Mouse (Mus musculus) intestine, embryonic 14.5 days (tissue): Measurements from ENCODE around the gene St6galnac5. TPM values are rescaled to one million over a fixed set of nuclear protein-coding genes. Genes with fewer than 3 reads are reported as not detected.

Experiments used
- ATAC-seq: fragments of 200-750 bp; cut with Nextera tagmentation; replicated peaks from 2 replicates; pipeline ENCODE4 v1.8.0; 2017; ENCODE audit warnings: low read depth, moderate number of reproducible peaks, moderate TSS enrichment, moderate library complexity; ENCODE audit not compliant: low FRiP score, low TSS enrichment
- DNase-seq: peaks from one replicate; pipeline ENCODE4 v3.0.0-alpha.2; 2018; ENCODE audit warnings: low spot score
- H3K27ac ChIP-seq: fragments of 300-500 bp; sonication (generic); 2 replicates; pipeline ENCODE4 v1.5.1; 2014; ENCODE audit warnings: low read depth, mild to moderate bottlenecking, control low read depth
- H3K27me3 ChIP-seq: fragments of 300-500 bp; sonication (generic); replicated peaks from 2 replicates; pipeline ENCODE4 v1.6.1; 2014; ENCODE audit warnings: low read length, control low read depth; ENCODE audit not compliant: control insufficient read depth, insufficient read depth
- H3K36me3 ChIP-seq: fragments of 300-500 bp; sonication (generic); 2 replicates; pipeline ENCODE4 v1.6.1; 2014; ENCODE audit warnings: low read length, control low read depth; ENCODE audit not compliant: control insufficient read depth, insufficient read depth
- H3K4me1 ChIP-seq: fragments of 300-500 bp; sonication (generic); replicated peaks from 2 replicates; pipeline ENCODE4 v1.6.1; 2014; ENCODE audit warnings: low read length, control low read depth, mixed read lengths; ENCODE audit not compliant: control insufficient read depth, insufficient read depth
- H3K4me2 ChIP-seq: fragments of 300-500 bp; sonication (generic); 2 replicates; pipeline ENCODE4 v1.6.1; 2014; ENCODE audit warnings: low read length
- H3K4me3 ChIP-seq: fragments of 300-500 bp; sonication (generic); 2 replicates; pipeline ENCODE4 v1.5.1; 2014; ENCODE audit warnings: low read depth, low read length, control low read depth, mixed read lengths
- H3K9ac ChIP-seq: fragments of 300-500 bp; sonication (generic); 2 replicates; pipeline ENCODE4 v1.6.1; 2014; ENCODE audit warnings: mild to moderate bottlenecking, low read length
- H3K9me3 ChIP-seq: fragments of 300-500 bp; sonication (generic); 2 replicates; pipeline ENCODE4 v1.6.1; 2016; ENCODE audit warnings: low read length, control low read depth; ENCODE audit not compliant: control insufficient read depth
- WGBS: fragments of 180-500 bp; shearing (Covaris S2); extraction: QIAGEN DNeasy Blood & Tissue Kit; methylation state at CpG from one replicate; pipeline ENCODE4 v1.1.7; 2014; 5-methylcytosine and 5-hydroxymethylcytosine counted together
- polyA plus RNA-seq: library from polyadenylated mRNA; unstranded; fragments of >200 nt; fragmentation: Nextera tagmentation; extraction: Ambion mirVana; gene quantifications from 2 replicates; pipeline ENCODE4 v1.2.1, GENCODE M21; 2014

St6galnac5 gene
- polyA plus RNA-seq: 0.34 and 0.60 TPM in 2 replicates

DNA sequence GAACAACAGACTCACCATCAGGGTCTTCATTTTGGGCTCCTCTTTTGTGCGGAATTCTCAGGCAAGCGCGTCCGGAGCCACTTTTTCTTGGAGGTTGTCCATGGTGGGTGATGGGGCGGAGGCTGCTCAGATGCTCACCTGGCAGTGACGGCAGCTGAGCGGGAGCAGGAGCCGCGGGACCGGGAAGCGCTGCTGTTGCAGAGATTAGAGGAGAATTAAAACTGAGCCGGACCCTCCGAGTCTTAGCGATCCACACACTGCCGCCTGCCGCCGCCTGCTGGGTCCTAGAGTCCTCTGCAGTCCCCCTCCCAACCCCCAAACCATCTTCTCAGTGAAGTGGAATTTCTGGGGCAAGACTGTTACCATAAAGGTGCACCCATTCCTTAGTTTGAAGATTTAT is at the start of gene St6galnac5:
Gene St6galnac5, minus strand, starts transcription at position 259 of the 400 bp plus-strand sequence.
- Histone ChIP-seq H3K4me2 (peak within 1 kb of the TSS; percentile 83), H3K4me1 (peaks cover 7% of the 10 kb centered on the region; the same call in 1 of the 2 replicates), H3K36me3 (no peaks in the 10 kb centered on the region), H3K9me3 (no peaks in the 10 kb centered on the region), H3K27ac (no peak within 1 kb of the TSS), H3K27me3 (peaks cover 24% of the 10 kb centered on the region), H3K9ac (peak within 1 kb of the TSS; percentile 27; the same call in 1 of the 2 replicates), H3K4me3 (peak within 1 kb of the TSS; percentile 40)
- under 1% methylated on average over 17 of the region's 17 CpGs for WGBS
- 0 out of 2 replicates have a peak, but pooled peaks have one; percentile 38 for ATAC-seq
- peak; percentile 72 for DNase-seq

- no peak overlapping the region for H3K4me3 ChIP-seq
- DNase-seq (no peak), ATAC-seq (no peak)
- no peak overlapping the region for H3K27ac ChIP-seq
- no peaks in the 10 kb centered on the region for H3K9me3 ChIP-seq
- H3K36me3 ChIP-seq: no peaks in the 10 kb centered on the region
- no peaks in the 10 kb centered on the region for H3K27me3 ChIP-seq
- H3K9ac ChIP-seq: no peak overlapping the region
- WGBS: 96% methylated on average over 5 of the region's 5 CpGs
- no peaks in the 10 kb centered on the region for H3K4me1 ChIP-seq
- H3K4me2 ChIP-seq: no peak overlapping the region
Observed at GRCm38 (mm10) chr3:153030756-153031155, 48.7 kb upstream of the St6galnac5 start.

- H3K27me3 ChIP-seq: no peaks in the 10 kb centered on the region
Observed at GRCm38 (mm10) chr3:153024016-153024415, 42.0 kb upstream of the St6galnac5 start.

GRCm38 (mm10) chr3:153018051-153018450 is 36.0 kb upstream of the St6galnac5 start:
- Histone ChIP-seq H3K4me2 (no peak overlapping the region), H3K4me3 (no peak overlapping the region), H3K27ac (no peak overlapping the region), H3K9me3 (no peaks in the 10 kb centered on the region), H3K27me3 (no peaks in the 10 kb centered on the region), H3K4me1 (peaks cover 5% of the 10 kb centered on the region; the same call in 1 of the 2 replicates), H3K36me3 (no peaks in the 10 kb centered on the region), H3K9ac (no peak overlapping the region)
- no peak for DNase-seq
- WGBS: 51% methylated on average over 10 of the region's 10 CpGs
- ATAC-seq: no peak

More at GRCm38 (mm10) chr3:153024016-153024415, 42.0 kb upstream of the St6galnac5 start:
- Histone ChIP-seq H3K9me3 (no peaks in the 10 kb centered on the region), H3K27ac (no peak overlapping the region), H3K36me3 (no peaks in the 10 kb centered on the region), H3K4me1 (no peaks in the 10 kb centered on the region), H3K9ac (no peak overlapping the region), H3K4me3 (no peak overlapping the region), H3K4me2 (no peak overlapping the region)
- ATAC-seq (no peak), DNase-seq (no peak)
- WGBS: 88% methylated on average over 11 of the region's 11 CpGs

DNA sequence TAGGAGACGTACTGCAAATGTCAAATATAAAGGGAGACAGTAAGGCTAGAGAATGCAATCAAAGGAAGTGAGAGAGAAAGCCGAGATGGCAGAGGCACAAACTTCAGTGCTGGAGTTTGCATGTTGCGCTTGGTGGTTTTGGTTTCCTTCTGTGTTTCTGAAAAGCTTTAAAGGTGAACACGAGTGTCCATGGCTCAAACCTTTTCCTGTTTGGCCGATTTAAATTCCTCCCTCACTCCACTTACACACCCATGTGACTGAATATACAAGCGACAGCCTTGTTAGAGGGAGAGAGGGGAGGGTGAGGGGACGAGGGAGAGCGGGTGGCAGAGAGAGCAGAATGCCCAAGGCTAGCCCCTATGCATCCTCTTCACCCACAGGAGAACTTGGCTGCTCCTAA is 34.3 kb upstream of the St6galnac5 start:
- H3K4me1 ChIP-seq: peaks cover 5% of the 10 kb centered on the region; the same call in 1 of the 2 replicates
- H3K27ac ChIP-seq: no peak overlapping the region

GRCm38 (mm10) chr3:153006893-153007292 is 24.8 kb upstream of the St6galnac5 start:
- Histone ChIP-seq H3K4me2 (no peak overlapping the region), H3K4me3 (no peak overlapping the region), H3K4me1 (no peaks in the 10 kb centered on the region), H3K9ac (no peak overlapping the region), H3K27me3 (no peaks in the 10 kb centered on the region), H3K36me3 (no peaks in the 10 kb centered on the region), H3K9me3 (no peaks in the 10 kb centered on the region), H3K27ac (no peak overlapping the region)
- WGBS: 87% methylated on average over 6 of the region's 6 CpGs
- no peak for DNase-seq
- no peak for ATAC-seq

More for the DNA sequence above, 34.3 kb upstream of the St6galnac5 start:
- no peaks in the 10 kb centered on the region for H3K36me3 ChIP-seq
- no peaks in the 10 kb centered on the region for H3K27me3 ChIP-seq
- H3K4me3 ChIP-seq: no peak overlapping the region
- no peak for ATAC-seq
- H3K9ac ChIP-seq: no peak overlapping the region
- no peak overlapping the region for H3K4me2 ChIP-seq
- DNase-seq: no peak
- WGBS: 57% methylated on average over 8 of the region's 8 CpGs
- no peaks in the 10 kb centered on the region for H3K9me3 ChIP-seq

- no peaks in the 10 kb centered on the region for H3K27me3 ChIP-seq
- DNase-seq (no peak), ATAC-seq (no peak)
- WGBS: 72% methylated on average over 5 of the region's 5 CpGs
- no peaks in the 10 kb centered on the region for H3K36me3 ChIP-seq
- no peak overlapping the region for H3K4me3 ChIP-seq
- H3K4me2 ChIP-seq: no peak overlapping the region
- no peaks in the 10 kb centered on the region for H3K4me1 ChIP-seq
- no peak overlapping the region for H3K27ac ChIP-seq
- H3K9ac ChIP-seq: no peak overlapping the region
- H3K9me3 ChIP-seq: no peaks in the 10 kb centered on the region
Observed at GRCm38 (mm10) chr3:152998901-152999300, 16.9 kb upstream of the St6galnac5 start.

GRCm38 (mm10) chr3:152998106-152998505 is 16.1 kb upstream of the St6galnac5 start:
- H3K4me1 ChIP-seq: no peaks in the 10 kb centered on the region
- no peak overlapping the region for H3K4me3 ChIP-seq
- H3K27ac ChIP-seq: no peak overlapping the region
- no peaks in the 10 kb centered on the region for H3K27me3 ChIP-seq
- 38% methylated on average over 5 of the region's 5 CpGs for WGBS
- H3K4me2 ChIP-seq: no peak overlapping the region
- H3K9me3 ChIP-seq: no peaks in the 10 kb centered on the region
- ATAC-seq: no peak
- H3K36me3 ChIP-seq: no peaks in the 10 kb centered on the region
- H3K9ac ChIP-seq: no peak overlapping the region
- DNase-seq: no peak

GRCm38 (mm10) chr3:152993608-152994007 is 11.6 kb upstream of the St6galnac5 start:
- Histone ChIP-seq H3K9ac (no peak overlapping the region), H3K36me3 (no peaks in the 10 kb centered on the region), H3K27ac (no peak overlapping the region), H3K4me2 (no peak overlapping the region), H3K4me1 (no peaks in the 10 kb centered on the region), H3K4me3 (no peak overlapping the region), H3K27me3 (no peaks in the 10 kb centered on the region), H3K9me3 (no peaks in the 10 kb centered on the region)
- DNase-seq (no peak), ATAC-seq (no peak)
- 63% methylated on average over 5 of the region's 5 CpGs for WGBS
